Mouse (Mus musculus): ENCODE measurements at regions not wholly inside any gene's neighbourhood (a gene's known extent, or its start where the extent isn't known, plus 50 kb on each side); places are given as distances from the start of the nearest gene placed in this dataset.

- Histone ChIP-seq H3K79me2 (ENCODE audit: control insufficient read depth, insufficient read depth) (no peaks in the 10 kb centered on the region), H3K4me2 (ENCODE audit: low read depth) (no peak overlapping the region), H3K36me3 (ENCODE audit: control insufficient read depth, insufficient read depth) (no peaks in the 10 kb centered on the region), H3ac (ENCODE audit: control insufficient read depth, insufficient read length) (no peak overlapping the region), H3K27me3 (ENCODE audit: control insufficient read depth, insufficient read depth, insufficient read length) (no peaks in the 10 kb centered on the region), H3K4me3 (no peak overlapping the region)
- TF ChIP-seq MAX (IDR thresholded peaks at IDR 0.05; ENCODE audit: low read depth) (no peak), USF1 (IDR thresholded peaks at IDR 0.05; ENCODE audit: low read depth) (no peak), POLR2A (IDR thresholded peaks at IDR 0.05; ENCODE audit: insufficient read length, low read depth) (no peak)
Measured at GRCm38 (mm10) chr8:31000120-31000519, 2428.4 kb upstream of the 5930422O12Rik start.

GRCm38 (mm10) chr8:31001980-31002730, 2426.4 kb upstream of the 5930422O12Rik start:
- Histone ChIP-seq H3K79me2 (ENCODE audit: control insufficient read depth, insufficient read depth) (no peaks in the 10 kb centered on the region), H3K36me3 (ENCODE audit: control insufficient read depth, insufficient read depth) (no peaks in the 10 kb centered on the region), H3K27me3 (ENCODE audit: control insufficient read depth, insufficient read depth, insufficient read length) (no peaks in the 10 kb centered on the region), H3K4me2 (ENCODE audit: low read depth) (no peak overlapping the region), H3ac (ENCODE audit: control insufficient read depth, insufficient read length) (no peak overlapping the region), H3K4me3 (no peak overlapping the region)
- TF ChIP-seq MYOG (IDR thresholded peaks at IDR 0.05; ENCODE audit: control insufficient read depth in 1 of 3, insufficient read depth in 1 of 3, insufficient read length in 2 of 3, low read depth in 2 of 3) = no peak
- no peak for TF ChIP-seq TCF12 (IDR thresholded peaks at IDR 0.05; ENCODE audit: insufficient read depth, poor library complexity, severe bottlenecking)
- TF ChIP-seq POLR2AphosphoS2 (IDR thresholded peaks at IDR 0.05; ENCODE audit: insufficient read length, low read depth) = no peak
- TF ChIP-seq POLR2A (IDR thresholded peaks at IDR 0.05; ENCODE audit: insufficient read length, low read depth) = no peak
- no peak for TF ChIP-seq MYOD1 (IDR thresholded peaks at IDR 0.05; ENCODE audit: control insufficient read depth in 1 of 3, insufficient read length in 2 of 3, low read depth in 2 of 3)
- no peak for TF ChIP-seq E2F4 (IDR thresholded peaks at IDR 0.05; ENCODE audit: insufficient read depth)
- TF ChIP-seq MAX (IDR thresholded peaks at IDR 0.05; ENCODE audit: low read depth) = no peak
- no peak for TF ChIP-seq TCF3 (IDR thresholded peaks at IDR 0.05; ENCODE audit: insufficient read length, low read depth)
- TF ChIP-seq USF1 (IDR thresholded peaks at IDR 0.05; ENCODE audit: low read depth) = no peak
- TF ChIP-seq REST (IDR thresholded peaks at IDR 0.05; ENCODE audit: insufficient read depth, insufficient read length) = no peak
- no peak for TF ChIP-seq CEBPB (IDR thresholded peaks at IDR 0.05; ENCODE audit: insufficient read depth, poor library complexity, severe bottlenecking)

- Histone ChIP-seq H3K27me3 (ENCODE audit: control insufficient read depth, insufficient read depth, insufficient read length) (no peaks in the 10 kb centered on the region), H3K36me3 (ENCODE audit: control insufficient read depth, insufficient read depth) (no peaks in the 10 kb centered on the region), H3K4me2 (ENCODE audit: low read depth) (no peak overlapping the region), H3ac (ENCODE audit: control insufficient read depth, insufficient read length) (no peak overlapping the region), H3K4me3 (no peak overlapping the region), H3K79me2 (ENCODE audit: control insufficient read depth, insufficient read depth) (no peaks in the 10 kb centered on the region)
- TF ChIP-seq REST (IDR thresholded peaks at IDR 0.05; ENCODE audit: insufficient read depth, insufficient read length) (no peak), POLR2AphosphoS2 (IDR thresholded peaks at IDR 0.05; ENCODE audit: insufficient read length, low read depth) (no peak), MYOD1 (IDR thresholded peaks at IDR 0.05; ENCODE audit: control insufficient read depth in 1 of 3, insufficient read length in 2 of 3, low read depth in 2 of 3) (no peak), CEBPB (IDR thresholded peaks at IDR 0.05; ENCODE audit: insufficient read depth, poor library complexity, severe bottlenecking) (no peak), SRF (IDR thresholded peaks at IDR 0.05; ENCODE audit: control insufficient read depth, insufficient read length, low read depth) (no peak), USF1 (IDR thresholded peaks at IDR 0.05; ENCODE audit: low read depth) (no peak), POLR2A (IDR thresholded peaks at IDR 0.05; ENCODE audit: insufficient read length, low read depth) (no peak), TCF12 (IDR thresholded peaks at IDR 0.05; ENCODE audit: insufficient read depth, poor library complexity, severe bottlenecking) (no peak), MAX (IDR thresholded peaks at IDR 0.05; ENCODE audit: low read depth) (no peak), TCF3 (IDR thresholded peaks at IDR 0.05; ENCODE audit: insufficient read length, low read depth) (no peak), MYOG (IDR thresholded peaks at IDR 0.05; ENCODE audit: control insufficient read depth in 1 of 3, insufficient read depth in 1 of 3, insufficient read length in 2 of 3, low read depth in 2 of 3) (no peak), E2F4 (IDR thresholded peaks at IDR 0.05; ENCODE audit: insufficient read depth) (no peak)
Measured at GRCm38 (mm10) chr8:31008309-31008708, 2420.2 kb upstream of the 5930422O12Rik start.

- H3ac ChIP-seq (ENCODE audit: control insufficient read depth, insufficient read length) = no peak overlapping the region
- H3K79me2 ChIP-seq (ENCODE audit: control insufficient read depth, insufficient read depth) = no peaks in the 10 kb centered on the region
- H3K4me3 ChIP-seq = no peak overlapping the region
- no peaks in the 10 kb centered on the region for H3K36me3 ChIP-seq (ENCODE audit: control insufficient read depth, insufficient read depth)
- TF ChIP-seq POLR2AphosphoS2 (IDR thresholded peaks at IDR 0.05; ENCODE audit: insufficient read length, low read depth) = no peak
- no peak for TF ChIP-seq CEBPB (IDR thresholded peaks at IDR 0.05; ENCODE audit: insufficient read depth, poor library complexity, severe bottlenecking)
- TF ChIP-seq USF1 (IDR thresholded peaks at IDR 0.05; ENCODE audit: low read depth) = no peak
- TF ChIP-seq E2F4 (IDR thresholded peaks at IDR 0.05; ENCODE audit: insufficient read depth) = no peak
- TF ChIP-seq TCF3 (IDR thresholded peaks at IDR 0.05; ENCODE audit: insufficient read length, low read depth) = no peak
- TF ChIP-seq MAX (IDR thresholded peaks at IDR 0.05; ENCODE audit: low read depth) = no peak
- TF ChIP-seq REST (IDR thresholded peaks at IDR 0.05; ENCODE audit: insufficient read depth, insufficient read length) = no peak
- no peak for TF ChIP-seq TCF12 (IDR thresholded peaks at IDR 0.05; ENCODE audit: insufficient read depth, poor library complexity, severe bottlenecking)
- no peak for TF ChIP-seq POLR2A (IDR thresholded peaks at IDR 0.05; ENCODE audit: insufficient read length, low read depth)
- no peak for TF ChIP-seq MYOG (IDR thresholded peaks at IDR 0.05; ENCODE audit: control insufficient read depth in 1 of 3, insufficient read depth in 1 of 3, insufficient read length in 2 of 3, low read depth in 2 of 3)
- no peak for TF ChIP-seq MYOD1 (IDR thresholded peaks at IDR 0.05; ENCODE audit: control insufficient read depth in 1 of 3, insufficient read length in 2 of 3, low read depth in 2 of 3)
- TF ChIP-seq SRF (IDR thresholded peaks at IDR 0.05; ENCODE audit: control insufficient read depth, insufficient read length, low read depth) = no peak
- no peaks in the 10 kb centered on the region for H3K27me3 ChIP-seq (ENCODE audit: control insufficient read depth, insufficient read depth, insufficient read length)
- no peak overlapping the region for H3K4me2 ChIP-seq (ENCODE audit: low read depth)
Measured at GRCm38 (mm10) chr8:31012068-31012467, 2416.4 kb upstream of the 5930422O12Rik start.
